Mouse (Mus musculus): ENCODE results near the gene Olfr373. TPM values are rescaled to one million over a fixed set of nuclear protein-coding genes. Genes with fewer than 3 reads are reported as not detected.
A peak's percentile ranks its signal among the peaks of the same experiment; 100 is the strongest.
"Not testable (repeated sequence)": the region's sequence is repeated elsewhere in the genome, so short reads cannot be mapped to it uniquely, and the experiment has no call there.

Gene Olfr373
- polyA plus RNA-seq, 1 experiment, result not detected

DNA sequence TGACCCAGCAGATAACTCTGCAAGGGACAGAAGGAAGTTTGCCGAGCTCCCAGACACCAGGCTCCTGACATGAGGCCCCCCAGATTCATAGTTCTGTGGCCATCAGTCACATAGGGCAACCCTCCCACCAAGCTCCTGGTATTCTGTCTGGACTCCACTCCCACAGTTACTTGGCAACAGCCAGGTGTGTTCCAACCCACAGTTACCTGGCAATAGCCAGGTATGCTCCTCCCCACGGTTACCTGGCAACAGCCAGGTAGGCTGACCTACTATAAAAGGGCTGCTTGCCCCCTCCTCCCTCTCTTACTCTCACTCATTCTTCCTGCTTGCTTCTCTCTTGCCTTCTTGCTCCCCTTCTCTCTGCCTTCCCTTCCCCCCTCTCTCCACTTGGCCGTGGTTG lies 38.5 kb downstream of the Olfr373 start:
- H3K27ac ChIP-seq (replicated peaks; ENCODE audit: low read depth, low read length); H3K4me3 ChIP-seq (ENCODE audit: insufficient read depth, low read depth, low read length); H3K4me1 ChIP-seq (ENCODE audit: control insufficient read depth, insufficient read depth, insufficient read length, low read length): not testable (repeated sequence)

DNA sequence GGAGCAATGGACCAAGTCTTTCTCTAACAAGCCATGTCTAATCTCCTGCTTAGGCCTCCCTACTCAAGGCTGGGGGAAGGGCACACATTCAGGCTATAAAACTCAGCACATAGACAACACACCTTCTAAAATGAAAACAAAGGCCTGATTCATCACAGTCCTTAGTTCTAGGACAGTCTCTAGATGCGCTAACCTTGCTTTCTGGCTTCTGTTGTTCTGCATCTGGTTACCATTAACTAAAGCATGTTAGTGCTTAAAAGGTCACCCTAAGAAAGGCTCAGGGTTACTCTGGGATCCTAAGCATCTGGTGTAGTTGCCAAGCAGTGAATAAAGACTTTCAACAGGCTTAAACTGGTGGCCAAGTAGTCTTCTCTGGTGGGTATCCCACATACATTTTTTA lies 39.0 kb downstream of the Olfr373 start:
- no peak overlapping the region for H3K27ac ChIP-seq (replicated peaks; ENCODE audit: low read depth, low read length)
- H3K4me3 ChIP-seq (ENCODE audit: insufficient read depth, low read depth, low read length), result no peak overlapping the region

DNA sequence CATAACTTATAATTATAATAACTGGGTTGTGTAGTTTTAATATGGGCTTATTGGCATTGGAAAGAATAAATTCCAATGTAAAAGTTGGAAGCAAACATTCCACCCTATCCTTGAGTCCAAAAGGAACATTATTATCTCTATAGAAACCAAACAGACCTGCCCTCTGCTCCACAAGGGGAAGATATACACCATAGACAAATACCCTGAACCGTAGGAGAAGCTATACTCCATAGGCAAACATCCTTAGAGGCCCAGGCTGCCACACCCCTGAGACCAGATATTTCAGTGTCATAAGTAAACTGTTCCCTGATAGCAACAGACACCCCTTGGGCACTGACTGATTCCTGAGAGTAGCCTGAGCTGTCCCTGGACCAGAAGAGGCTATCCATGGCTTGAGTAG lies 44.9 kb downstream of the Olfr373 start:
- H3K27ac ChIP-seq (replicated peaks; ENCODE audit: low read depth, low read length), result no peak overlapping the region
- 0 out of 2 replicates have a peak, but pooled peaks cover 8% of the 10 kb centered on the region for H3K4me1 ChIP-seq (ENCODE audit: control insufficient read depth, insufficient read depth, insufficient read length, low read length)
- no peak overlapping the region for H3K4me3 ChIP-seq (ENCODE audit: insufficient read depth, low read depth, low read length)

More for the DNA sequence above, 39.0 kb downstream of the Olfr373 start:
- H3K4me1 ChIP-seq (ENCODE audit: control insufficient read depth, insufficient read depth, insufficient read length, low read length), result no peaks in the 10 kb centered on the region

DNA sequence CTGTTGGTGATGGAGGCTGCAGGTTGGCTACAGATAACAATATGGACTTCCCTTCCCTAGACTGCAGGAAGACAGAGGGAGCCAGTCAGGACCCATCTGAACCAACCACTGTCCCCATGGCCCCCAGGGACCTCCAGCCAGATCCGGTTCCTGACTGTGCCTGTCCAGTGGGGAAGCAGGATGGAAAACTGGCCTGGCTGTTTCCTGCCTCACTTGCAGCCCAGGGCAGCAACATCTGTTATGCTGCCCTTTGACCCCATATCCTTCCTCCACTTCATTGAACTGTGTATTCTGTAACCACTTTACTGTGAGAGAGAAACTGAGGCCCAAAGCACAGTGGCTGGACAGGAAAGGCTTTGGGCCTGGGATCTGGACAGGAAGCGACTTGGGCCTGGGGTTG lies 48.3 kb downstream of the Olfr373 start:
- Histone ChIP-seq H3K27ac (replicated peaks; ENCODE audit: low read depth, low read length) (peak overlapping the region; percentile 55), H3K4me3 (ENCODE audit: insufficient read depth, low read depth, low read length) (no peak overlapping the region), H3K4me1 (ENCODE audit: control insufficient read depth, insufficient read depth, insufficient read length, low read length) (0 out of 2 replicates have a peak, but pooled peaks cover 9% of the 10 kb centered on the region)

GRCm38 (mm10) chr8:72131901-72132300 lies 48.9 kb downstream of the Olfr373 start:
- Histone ChIP-seq H3K27ac (replicated peaks; ENCODE audit: low read depth, low read length) (peak overlapping the region; percentile 55), H3K4me3 (ENCODE audit: insufficient read depth, low read depth, low read length) (no peak overlapping the region), H3K4me1 (ENCODE audit: control insufficient read depth, insufficient read depth, insufficient read length, low read length) (0 out of 2 replicates have a peak, but pooled peaks cover 9% of the 10 kb centered on the region)

GRCm38 (mm10) chr8:72132417-72132816 lies 49.4 kb downstream of the Olfr373 start:
- H3K27ac ChIP-seq (replicated peaks; ENCODE audit: low read depth, low read length), result no peak overlapping the region
- no peak overlapping the region for H3K4me3 ChIP-seq (ENCODE audit: insufficient read depth, low read depth, low read length)
- peaks cover 10% of the 10 kb centered on the region; the same call in 1 of the 2 replicates for H3K4me1 ChIP-seq (ENCODE audit: control insufficient read depth, insufficient read depth, insufficient read length, low read length)

DNA sequence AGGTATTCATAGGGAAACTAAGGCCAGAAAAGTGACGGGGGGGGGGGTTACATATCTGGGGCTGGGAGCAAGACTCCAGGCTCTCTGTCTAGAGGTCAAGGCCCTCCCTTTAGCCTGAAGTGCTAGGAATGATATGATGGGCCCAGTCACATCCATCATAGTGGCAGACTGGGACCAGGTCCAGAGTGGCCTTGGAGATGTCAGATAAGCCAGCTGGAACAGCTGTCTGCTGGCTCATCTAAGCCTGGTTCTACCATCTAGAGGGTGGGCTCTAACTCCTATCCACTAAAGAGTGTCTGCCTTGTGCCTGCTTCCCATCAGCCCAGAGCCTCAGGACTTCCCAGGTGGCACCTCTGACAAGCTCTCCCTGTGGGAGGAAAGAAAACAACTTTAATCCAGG lies 49.9 kb downstream of the Olfr373 start:
- Histone ChIP-seq H3K4me3 (ENCODE audit: insufficient read depth, low read depth, low read length) (no peak overlapping the region), H3K4me1 (ENCODE audit: control insufficient read depth, insufficient read depth, insufficient read length, low read length) (peaks cover 14% of the 10 kb centered on the region; the same call in 1 of the 2 replicates), H3K27ac (replicated peaks; ENCODE audit: low read depth, low read length) (no peak overlapping the region)

- Histone ChIP-seq H3K27ac (replicated peaks; ENCODE audit: low read depth, low read length) (no peak overlapping the region), H3K4me3 (ENCODE audit: insufficient read depth, low read depth, low read length) (no peak overlapping the region), H3K4me1 (ENCODE audit: control insufficient read depth, insufficient read depth, insufficient read length, low read length) (peaks cover 16% of the 10 kb centered on the region; the same call in 1 of the 2 replicates)
Measured at GRCm38 (mm10) chr8:72133507-72133906, 50.5 kb downstream of the Olfr373 start.

DNA sequence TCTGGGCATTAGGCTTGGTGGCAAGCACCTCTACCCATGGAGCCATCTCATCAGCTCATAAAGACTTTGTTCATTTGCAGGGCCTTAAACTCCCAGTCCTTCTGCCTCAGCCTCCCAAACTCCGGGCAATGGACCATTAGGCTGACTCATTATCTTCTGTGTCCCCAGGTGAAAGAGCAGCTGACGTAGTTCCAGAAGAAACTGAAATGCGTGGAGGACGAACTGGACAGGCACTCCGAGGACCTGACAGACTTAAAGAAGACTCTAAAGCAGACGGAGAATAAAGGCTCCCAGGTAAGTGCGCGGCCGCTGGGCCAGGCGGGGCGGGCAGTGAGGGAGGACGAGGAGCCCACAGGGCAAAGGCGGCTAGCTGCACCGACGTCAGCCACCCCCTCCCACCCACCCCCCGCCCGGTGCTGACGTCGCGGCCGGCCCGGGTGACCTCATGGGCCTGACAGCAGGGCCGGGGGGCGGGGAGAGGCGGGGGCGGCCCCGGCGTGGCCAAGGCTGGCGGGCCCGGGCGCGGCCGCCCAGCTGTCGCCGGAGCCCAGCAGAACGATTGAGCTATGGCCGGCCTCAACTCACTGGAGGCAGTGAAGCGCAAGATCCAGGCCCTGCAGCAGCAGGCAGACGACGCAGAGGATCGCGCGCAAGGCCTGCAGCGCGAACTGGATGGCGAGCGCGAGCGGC lies 51.9 kb downstream of the Olfr373 start, which contains the start of gene Tpm4:
Gene Tpm4, plus strand, starts transcription at position 220 of the 690 bp plus-strand sequence.
- H3K27ac ChIP-seq (replicated peaks; ENCODE audit: low read depth, low read length), result peak within 1 kb of the TSS; percentile 100
- H3K4me3 ChIP-seq (ENCODE audit: insufficient read depth, low read depth, low read length), result peak within 1 kb of the TSS; percentile 98
- H3K4me1 ChIP-seq (ENCODE audit: control insufficient read depth, insufficient read depth, insufficient read length, low read length), result peaks cover 16% of the 10 kb centered on the region; the same call in 1 of the 2 replicates

- peak overlapping the region; percentile 98 for H3K4me3 ChIP-seq (ENCODE audit: insufficient read depth, low read depth, low read length)
- H3K4me1 ChIP-seq (ENCODE audit: control insufficient read depth, insufficient read depth, insufficient read length, low read length), result peaks cover 16% of the 10 kb centered on the region; the same call in 1 of the 2 replicates
- peak overlapping the region; percentile 100 for H3K27ac ChIP-seq (replicated peaks; ENCODE audit: low read depth, low read length)
Measured at GRCm38 (mm10) chr8:72135446-72136301, 52.7 kb downstream of the Olfr373 start.

- peak overlapping the region; percentile 100 for H3K27ac ChIP-seq (replicated peaks; ENCODE audit: low read depth, low read length)
- peak overlapping the region; percentile 98 for H3K4me3 ChIP-seq (ENCODE audit: insufficient read depth, low read depth, low read length)
- peaks cover 9% of the 10 kb centered on the region; the same call in 1 of the 2 replicates for H3K4me1 ChIP-seq (ENCODE audit: control insufficient read depth, insufficient read depth, insufficient read length, low read length)
Measured at GRCm38 (mm10) chr8:72136302-72136978, 53.5 kb downstream of the Olfr373 start.

GRCm38 (mm10) chr8:72137431-72137830 lies 54.5 kb downstream of the Olfr373 start:
- Histone ChIP-seq H3K4me3 (ENCODE audit: insufficient read depth, low read depth, low read length) (no peak overlapping the region), H3K27ac (replicated peaks; ENCODE audit: low read depth, low read length) (0 out of 2 replicates have a peak overlapping the region, but pooled peaks have one; percentile 28), H3K4me1 (ENCODE audit: control insufficient read depth, insufficient read depth, insufficient read length, low read length) (peaks cover 8% of the 10 kb centered on the region; the same call in 1 of the 2 replicates)

- Histone ChIP-seq H3K27ac (replicated peaks; ENCODE audit: low read depth, low read length) (no peak overlapping the region), H3K4me3 (ENCODE audit: insufficient read depth, low read depth, low read length) (no peak overlapping the region), H3K4me1 (ENCODE audit: control insufficient read depth, insufficient read depth, insufficient read length, low read length) (peaks cover 6% of the 10 kb centered on the region; the same call in 1 of the 2 replicates)
Measured at GRCm38 (mm10) chr8:72138456-72138855, 55.5 kb downstream of the Olfr373 start.

- H3K27ac ChIP-seq (replicated peaks; ENCODE audit: low read depth, low read length), result no peak overlapping the region
- no peak overlapping the region for H3K4me3 ChIP-seq (ENCODE audit: insufficient read depth, low read depth, low read length)
- H3K4me1 ChIP-seq (ENCODE audit: control insufficient read depth, insufficient read depth, insufficient read length, low read length), result peaks cover 7% of the 10 kb centered on the region; the same call in 1 of the 2 replicates
Measured at GRCm38 (mm10) chr8:72143256-72143824, 60.4 kb downstream of the Olfr373 start.
